Mouse (Mus musculus): ENCODE results near the gene Elf3. TPM values are rescaled to one million over a fixed set of nuclear protein-coding genes. Genes with fewer than 3 reads are reported as not detected.
"Not testable (repeated sequence)": the region's sequence is repeated elsewhere in the genome, so short reads cannot be mapped to it uniquely, and the experiment has no call there.

Elf3 gene
- polyA plus RNA-seq, 1 experiment from 2014 or later = 0.22 TPM

- no peaks in the 10 kb centered on the region for H3K9me3 ChIP-seq (replicated peaks)
- H3K36me3 ChIP-seq (ENCODE audit: poor library complexity, severe bottlenecking) = no peaks in the 10 kb centered on the region
- no peak overlapping the region for H3K4me3 ChIP-seq
- no peak overlapping the region for H3K27ac ChIP-seq
- WGBS = 92% methylated on average over 6 of the region's 6 CpGs
- no peak overlapping the region for H3K4me2 ChIP-seq
- ATAC-seq = no peak
- no peaks in the 10 kb centered on the region for H3K27me3 ChIP-seq
- H3K9ac ChIP-seq = no peak overlapping the region
- H3K4me1 ChIP-seq = no peaks in the 10 kb centered on the region
Observed at GRCm38 (mm10) chr1:135233961-135234360, 24.4 kb downstream of the Elf3 start.

GRCm38 (mm10) chr1:135231878-135232277, 26.5 kb downstream of the Elf3 start:
- not testable (repeated sequence) for H3K4me1 ChIP-seq; ATAC-seq; H3K4me3 ChIP-seq; H3K9me3 ChIP-seq (replicated peaks); H3K9ac ChIP-seq; H3K4me2 ChIP-seq; H3K27me3 ChIP-seq; H3K36me3 ChIP-seq (ENCODE audit: poor library complexity, severe bottlenecking); H3K27ac ChIP-seq
- 79% methylated on average over 20 of the region's 20 CpGs for WGBS

- Histone ChIP-seq H3K36me3 (ENCODE audit: poor library complexity, severe bottlenecking) (no peaks in the 10 kb centered on the region), H3K9me3 (replicated peaks) (no peaks in the 10 kb centered on the region), H3K27ac (no peak overlapping the region), H3K4me1 (no peaks in the 10 kb centered on the region), H3K4me3 (no peak overlapping the region), H3K27me3 (no peaks in the 10 kb centered on the region), H3K9ac (no peak overlapping the region), H3K4me2 (no peak overlapping the region)
- WGBS = 80% methylated on average over 13 of the region's 13 CpGs
- no peak for ATAC-seq
Observed at GRCm38 (mm10) chr1:135227339-135227950, 30.9 kb downstream of the Elf3 start.

DNA sequence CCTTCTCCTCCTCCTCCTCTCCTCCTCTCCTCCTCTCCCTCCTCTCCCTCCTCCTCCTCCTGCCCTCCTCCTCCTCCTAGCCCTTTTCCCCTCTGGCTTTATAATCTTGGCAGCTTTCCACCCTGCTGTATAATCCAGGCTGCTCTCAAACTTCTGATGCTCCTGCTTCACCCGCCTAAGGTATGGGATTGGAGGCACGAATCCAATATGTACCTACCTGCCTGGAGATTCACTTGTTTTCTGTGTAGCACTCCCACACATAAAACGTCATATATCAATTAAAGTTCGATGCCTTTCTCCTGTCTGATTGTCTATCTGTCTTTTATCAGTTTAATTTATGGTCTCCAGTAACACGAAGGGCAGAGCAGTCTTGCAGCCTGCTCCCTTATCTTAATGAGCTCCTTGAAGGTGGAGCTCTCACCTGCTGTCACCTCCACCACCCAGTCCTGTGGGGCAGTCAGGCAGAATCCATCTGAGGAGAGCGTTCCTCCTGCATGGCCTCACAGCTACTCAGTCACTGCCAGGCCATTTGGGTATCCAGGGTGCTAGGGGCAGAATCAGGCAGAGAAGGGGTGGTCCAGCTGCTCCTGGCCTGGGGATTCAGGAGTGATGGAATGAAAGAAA, 33.3 kb downstream of the Elf3 start:
- Histone ChIP-seq H3K4me2 (no peak overlapping the region), H3K9me3 (replicated peaks) (no peaks in the 10 kb centered on the region), H3K9ac (no peak overlapping the region), H3K27ac (no peak overlapping the region), H3K27me3 (no peaks in the 10 kb centered on the region), H3K4me3 (no peak overlapping the region), H3K4me1 (no peaks in the 10 kb centered on the region), H3K36me3 (ENCODE audit: poor library complexity, severe bottlenecking) (no peaks in the 10 kb centered on the region)
- 74% methylated on average over 6 of the region's 6 CpGs for WGBS
- ATAC-seq = no peak

- no peak overlapping the region for H3K27ac ChIP-seq
- H3K4me2 ChIP-seq = no peak overlapping the region
- no peaks in the 10 kb centered on the region for H3K4me1 ChIP-seq
- 86% methylated on average over 3 of the region's 3 CpGs for WGBS
- no peaks in the 10 kb centered on the region for H3K36me3 ChIP-seq (ENCODE audit: poor library complexity, severe bottlenecking)
- no peaks in the 10 kb centered on the region for H3K9me3 ChIP-seq (replicated peaks)
- no peak for ATAC-seq
- no peak overlapping the region for H3K4me3 ChIP-seq
- no peak overlapping the region for H3K9ac ChIP-seq
- H3K27me3 ChIP-seq = no peaks in the 10 kb centered on the region
Observed at GRCm38 (mm10) chr1:135224147-135224546, 34.2 kb downstream of the Elf3 start.

GRCm38 (mm10) chr1:135217607-135218233, 40.6 kb downstream of the Elf3 start:
- Histone ChIP-seq H3K27me3 (no peaks in the 10 kb centered on the region), H3K27ac (no peak overlapping the region), H3K4me1 (no peaks in the 10 kb centered on the region), H3K4me2 (no peak overlapping the region), H3K4me3 (no peak overlapping the region), H3K36me3 (ENCODE audit: poor library complexity, severe bottlenecking) (no peaks in the 10 kb centered on the region), H3K9me3 (replicated peaks) (no peaks in the 10 kb centered on the region), H3K9ac (no peak overlapping the region)
- ATAC-seq = no peak
- 45% methylated on average over 13 of the region's 13 CpGs for WGBS

DNA sequence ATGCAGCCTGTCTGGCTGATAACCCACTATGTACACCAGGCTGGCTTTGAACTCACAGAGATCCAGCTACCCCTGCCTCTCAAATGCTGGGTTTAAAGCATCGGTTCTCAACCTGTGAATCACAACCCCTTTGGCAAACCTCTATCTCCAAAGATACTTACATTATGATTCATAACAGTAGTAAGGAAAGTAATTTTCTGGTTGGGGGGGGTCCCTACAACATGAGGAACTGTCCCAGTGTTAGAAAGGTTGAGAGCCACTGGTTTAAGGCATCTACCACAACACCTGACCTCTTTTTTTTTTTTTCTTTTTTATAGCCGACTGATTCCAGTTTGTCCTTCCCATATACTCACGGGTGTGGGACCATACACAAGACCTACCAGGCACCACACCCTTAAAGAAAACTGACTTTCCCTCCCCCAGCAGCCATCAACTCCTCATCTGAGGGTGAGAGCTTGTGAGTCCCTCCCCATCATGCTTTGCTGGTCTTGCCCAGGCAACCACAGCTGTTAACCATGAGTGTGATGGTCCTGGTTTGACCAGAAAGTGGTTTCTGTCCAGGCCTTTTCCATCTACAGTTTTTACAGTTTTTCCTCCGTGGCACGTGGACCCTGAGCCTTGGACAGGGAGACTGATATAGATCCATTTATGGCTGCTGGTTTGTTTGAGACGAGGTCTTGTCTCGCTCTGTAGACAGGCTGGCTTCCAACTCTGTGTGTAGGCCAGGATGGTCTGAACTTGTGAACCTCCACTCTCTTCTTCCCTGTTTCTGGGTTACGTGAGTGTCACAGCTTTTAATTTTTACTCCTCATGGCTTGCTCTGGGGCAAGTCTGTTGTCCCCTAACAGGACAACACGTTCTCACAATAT, 44.4 kb downstream of the Elf3 start:
- H3K9ac ChIP-seq = no peak overlapping the region
- H3K27me3 ChIP-seq = no peaks in the 10 kb centered on the region
- no peak overlapping the region for H3K27ac ChIP-seq
- H3K4me1 ChIP-seq = no peaks in the 10 kb centered on the region
- H3K4me3 ChIP-seq = no peak overlapping the region
- no peak for ATAC-seq
- H3K9me3 ChIP-seq (replicated peaks) = no peaks in the 10 kb centered on the region
- WGBS = 89% methylated on average over 9 of the region's 9 CpGs
- no peaks in the 10 kb centered on the region for H3K36me3 ChIP-seq (ENCODE audit: poor library complexity, severe bottlenecking)
- no peak overlapping the region for H3K4me2 ChIP-seq

- Histone ChIP-seq H3K4me3 (no peak overlapping the region), H3K27ac (no peak overlapping the region), H3K9ac (no peak overlapping the region), H3K4me2 (no peak overlapping the region), H3K36me3 (ENCODE audit: poor library complexity, severe bottlenecking) (no peaks in the 10 kb centered on the region), H3K4me1 (no peaks in the 10 kb centered on the region), H3K9me3 (replicated peaks) (no peaks in the 10 kb centered on the region), H3K27me3 (no peaks in the 10 kb centered on the region)
- no peak for ATAC-seq
- 69% methylated on average over 5 of the region's 5 CpGs for WGBS
Observed at GRCm38 (mm10) chr1:135210421-135210820, 47.9 kb downstream of the Elf3 start.

GRCm38 (mm10) chr1:135208716-135209115, 49.7 kb downstream of the Elf3 start:
- Histone ChIP-seq H3K4me3 (no peak overlapping the region), H3K27ac (no peak overlapping the region), H3K9me3 (replicated peaks) (no peaks in the 10 kb centered on the region), H3K4me1 (peaks cover 7% of the 10 kb centered on the region), H3K9ac (no peak overlapping the region), H3K36me3 (ENCODE audit: poor library complexity, severe bottlenecking) (no peaks in the 10 kb centered on the region), H3K4me2 (no peak overlapping the region), H3K27me3 (no peaks in the 10 kb centered on the region)
- no peak for ATAC-seq
- WGBS = 81% methylated on average over 9 of the region's 9 CpGs

DNA sequence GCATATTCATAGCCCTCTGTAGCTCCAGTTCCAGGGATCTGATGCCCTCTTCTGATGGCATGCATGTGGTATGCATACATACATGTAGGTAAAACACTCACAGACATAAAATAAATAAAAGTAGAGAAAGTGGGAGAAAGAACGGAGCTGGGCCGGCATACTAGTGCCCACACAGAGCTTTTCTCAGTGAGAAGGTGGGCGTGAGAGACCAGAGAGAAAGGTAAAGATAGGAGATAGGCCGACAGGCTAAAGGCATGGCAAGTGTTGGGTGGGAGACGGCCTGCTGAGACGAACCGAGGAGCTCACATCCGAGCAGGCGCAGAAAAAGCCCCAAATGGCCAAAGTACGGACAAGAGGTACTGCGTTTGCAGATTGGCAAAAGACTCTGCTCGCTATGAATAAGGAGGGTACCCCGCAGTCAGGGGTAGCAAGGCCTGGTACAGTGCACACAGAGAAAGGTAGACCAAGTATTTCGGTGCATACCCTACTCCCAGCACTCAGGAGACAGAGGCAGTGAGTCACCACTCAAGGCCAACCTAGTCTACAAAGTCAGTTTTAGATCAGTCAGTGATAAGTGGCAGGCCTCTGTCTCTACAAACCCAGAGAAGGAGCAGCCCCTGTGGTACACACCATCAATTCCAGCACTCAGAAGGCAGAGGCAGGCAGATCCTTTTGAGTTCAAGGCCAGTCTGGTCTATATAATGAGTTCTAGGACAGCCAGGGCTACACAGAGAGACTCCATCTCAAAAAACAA, 51.6 kb downstream of the Elf3 start:
- no peak overlapping the region for H3K9ac ChIP-seq
- H3K9me3 ChIP-seq (replicated peaks) = no peaks in the 10 kb centered on the region
- H3K27ac ChIP-seq = no peak overlapping the region
- 90% methylated on average over 14 of the region's 14 CpGs for WGBS
- H3K27me3 ChIP-seq = no peaks in the 10 kb centered on the region
- H3K4me1 ChIP-seq = peaks cover 7% of the 10 kb centered on the region
- H3K4me3 ChIP-seq = no peak overlapping the region
- no peaks in the 10 kb centered on the region for H3K36me3 ChIP-seq (ENCODE audit: poor library complexity, severe bottlenecking)
- no peak overlapping the region for H3K4me2 ChIP-seq
- ATAC-seq = no peak

DNA sequence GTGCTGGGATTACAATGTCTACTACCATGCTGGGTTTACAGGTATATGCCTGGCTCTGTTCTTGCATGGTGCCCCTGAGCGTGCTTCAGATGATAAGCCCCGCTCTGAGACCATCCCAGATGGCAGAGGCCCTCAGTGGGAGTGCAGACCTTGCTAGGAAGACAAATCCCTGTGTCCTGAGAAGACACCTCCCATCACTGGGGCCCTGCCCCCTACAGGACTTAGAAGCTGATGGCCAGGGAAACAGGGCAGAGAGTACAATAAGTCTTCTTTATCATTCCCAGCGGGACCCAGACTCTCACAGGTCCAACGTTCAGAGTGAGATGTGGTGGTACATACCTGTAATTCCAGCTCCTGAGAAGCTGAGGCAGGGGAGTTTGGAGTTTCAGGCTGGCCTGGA, 53.1 kb downstream of the Elf3 start:
- Histone ChIP-seq H3K27me3 (no peaks in the 10 kb centered on the region), H3K4me1 (peaks cover 7% of the 10 kb centered on the region), H3K9me3 (replicated peaks) (no peaks in the 10 kb centered on the region), H3K36me3 (ENCODE audit: poor library complexity, severe bottlenecking) (no peaks in the 10 kb centered on the region), H3K4me2 (no peak overlapping the region), H3K4me3 (no peak overlapping the region), H3K9ac (no peak overlapping the region), H3K27ac (no peak overlapping the region)
- 64% methylated on average over 4 of the region's 4 CpGs for WGBS
- no peak for ATAC-seq
